Mouse (Mus musculus) stomach, embryonic 16.5 days (tissue): Measurements from ENCODE around the gene Slc36a1. TPM values are rescaled to one million over a fixed set of nuclear protein-coding genes. Genes with fewer than 3 reads are reported as not detected.

Experiments used
- ATAC-seq: fragments of 200-750 bp; cut with Nextera tagmentation; 2 replicates; pipeline ENCODE4 v1.8.0; 2017; ENCODE audit warnings: moderate number of reproducible peaks, moderate TSS enrichment; ENCODE audit not compliant: insufficient read depth, low FRiP score
- H3K27ac ChIP-seq: fragments of 300-500 bp; sonication (generic); 2 replicates; pipeline ENCODE4 v1.5.1; 2014; ENCODE audit warnings: low read length
- H3K27me3 ChIP-seq: fragments of 300-500 bp; sonication (generic); 2 replicates; pipeline ENCODE4 v1.6.1; 2014; ENCODE audit warnings: low read length, control low read depth, mixed read lengths; ENCODE audit not compliant: control insufficient read depth, insufficient read depth
- H3K36me3 ChIP-seq: fragments of 300-500 bp; sonication (generic); 2 replicates; pipeline ENCODE4 v1.6.1; 2014; ENCODE audit warnings: low read length; ENCODE audit not compliant: control insufficient read depth, insufficient read depth
- H3K4me1 ChIP-seq: fragments of 300-500 bp; sonication (generic); 2 replicates; pipeline ENCODE4 v1.6.1; 2014; ENCODE audit warnings: low read length, control low read depth, mixed read lengths; ENCODE audit not compliant: control insufficient read depth, insufficient read depth
- H3K4me2 ChIP-seq: fragments of 300-500 bp; sonication (generic); 2 replicates; pipeline ENCODE4 v1.6.1; 2014; ENCODE audit warnings: low read depth, low read length, mixed read lengths
- H3K4me3 ChIP-seq: fragments of 300-500 bp; sonication (generic); replicated peaks from 2 replicates; pipeline ENCODE4 v1.5.1; 2014; ENCODE audit warnings: mild to moderate bottlenecking, low read length
- H3K9ac ChIP-seq: fragments of 300-500 bp; sonication (generic); 2 replicates; pipeline ENCODE4 v1.6.1; 2014; ENCODE audit warnings: low read length
- H3K9me3 ChIP-seq: fragments of 300-500 bp; sonication (generic); replicated peaks from 2 replicates; pipeline ENCODE4 v1.6.1; 2016; ENCODE audit warnings: low read length, control low read depth; ENCODE audit not compliant: control insufficient read depth
- WGBS: fragments of 180-500 bp; shearing (Covaris S2); extraction: QIAGEN DNeasy Blood & Tissue Kit; methylation state at CpG from one replicate; pipeline ENCODE4 v1.1.7; 2014; 5-methylcytosine and 5-hydroxymethylcytosine counted together
- polyA plus RNA-seq: library from polyadenylated mRNA; unstranded; fragments of >200 nt; fragmentation: Nextera tagmentation; extraction: Ambion mirVana; gene quantifications from 2 replicates; pipeline ENCODE4 v1.2.1, GENCODE M21; 2015

Slc36a1 gene
- 1.9 and 2.3 TPM in 2 replicates for polyA plus RNA-seq

- Histone ChIP-seq H3K36me3 (no peaks in the 10 kb centered on the region), H3K4me3 (peak within 1 kb of the TSS; percentile 86), H3K4me2 (peak within 1 kb of the TSS; percentile 98), H3K4me1 (peaks cover 4% of the 10 kb centered on the region), H3K27me3 (no peaks in the 10 kb centered on the region), H3K9me3 (no peaks in the 10 kb centered on the region), H3K27ac (no peak within 1 kb of the TSS), H3K9ac (peak within 1 kb of the TSS; percentile 78)
- peak; percentile 92 for ATAC-seq
- under 1% methylated on average over 31 of the region's 31 CpGs for WGBS
Measured at GRCm38 (mm10) chr11:55204159-55204596, at the start of gene Slc36a1. Slc36a1 (plus strand) TSS chr11:55204350.

- Histone ChIP-seq H3K9me3 (no peaks in the 10 kb centered on the region), H3K9ac (no peak overlapping the region), H3K4me3 (no peak overlapping the region), H3K27ac (no peak overlapping the region), H3K4me1 (no peaks in the 10 kb centered on the region), H3K4me2 (no peak overlapping the region), H3K36me3 (no peaks in the 10 kb centered on the region), H3K27me3 (no peaks in the 10 kb centered on the region)
- 45% methylated on average over 3 of the region's 3 CpGs for WGBS
- no peak for ATAC-seq
Measured at GRCm38 (mm10) chr11:55154398-55155069, 49.6 kb upstream of the Slc36a1 start.

GRCm38 (mm10) chr11:55155070-55155421 is 49.1 kb upstream of the Slc36a1 start:
- WGBS, result 67% methylated on average over 6 of the region's 6 CpGs
- no peaks in the 10 kb centered on the region for H3K9me3 ChIP-seq
- no peak overlapping the region for H3K27ac ChIP-seq

GRCm38 (mm10) chr11:55158785-55159359 is 45.3 kb upstream of the Slc36a1 start:
- H3K4me3 ChIP-seq, result no peak overlapping the region
- no peaks in the 10 kb centered on the region for H3K4me1 ChIP-seq
- no peak overlapping the region for H3K4me2 ChIP-seq
- H3K27ac ChIP-seq, result no peak overlapping the region
- no peak overlapping the region for H3K9ac ChIP-seq
- ATAC-seq, result peak; percentile 47; the same call in 1 of the 2 replicates
- no peaks in the 10 kb centered on the region for H3K27me3 ChIP-seq
- 51% methylated on average over 13 of the region's 13 CpGs for WGBS
- no peaks in the 10 kb centered on the region for H3K9me3 ChIP-seq
- H3K36me3 ChIP-seq, result no peaks in the 10 kb centered on the region

More at GRCm38 (mm10) chr11:55155070-55155421, 49.1 kb upstream of the Slc36a1 start:
- no peaks in the 10 kb centered on the region for H3K36me3 ChIP-seq
- no peak overlapping the region for H3K4me2 ChIP-seq
- H3K4me3 ChIP-seq, result no peak overlapping the region
- H3K27me3 ChIP-seq, result no peaks in the 10 kb centered on the region
- H3K4me1 ChIP-seq, result no peaks in the 10 kb centered on the region
- H3K9ac ChIP-seq, result no peak overlapping the region
- no peak for ATAC-seq

GRCm38 (mm10) chr11:55162670-55163069 is 41.5 kb upstream of the Slc36a1 start:
- ATAC-seq, result no peak
- 48% methylated on average over 9 of the region's 9 CpGs for WGBS
- Histone ChIP-seq H3K9me3 (no peaks in the 10 kb centered on the region), H3K4me2 (no peak overlapping the region), H3K4me3 (no peak overlapping the region), H3K4me1 (no peaks in the 10 kb centered on the region), H3K36me3 (no peaks in the 10 kb centered on the region), H3K27ac (no peak overlapping the region), H3K27me3 (no peaks in the 10 kb centered on the region), H3K9ac (no peak overlapping the region)

- no peaks in the 10 kb centered on the region for H3K36me3 ChIP-seq
Measured at GRCm38 (mm10) chr11:55164723-55165122, 39.4 kb upstream of the Slc36a1 start.

GRCm38 (mm10) chr11:55165748-55166147 is 38.4 kb upstream of the Slc36a1 start:
- no peak overlapping the region for H3K4me3 ChIP-seq
- H3K27me3 ChIP-seq, result no peaks in the 10 kb centered on the region
- 88% methylated on average over 7 of the region's 7 CpGs for WGBS
- no peaks in the 10 kb centered on the region for H3K36me3 ChIP-seq
- no peak overlapping the region for H3K9ac ChIP-seq
- H3K4me2 ChIP-seq, result no peak overlapping the region
- no peak for ATAC-seq
- H3K9me3 ChIP-seq, result no peaks in the 10 kb centered on the region
- H3K27ac ChIP-seq, result no peak overlapping the region
- no peaks in the 10 kb centered on the region for H3K4me1 ChIP-seq

More at GRCm38 (mm10) chr11:55164723-55165122, 39.4 kb upstream of the Slc36a1 start:
- Histone ChIP-seq H3K9ac (no peak overlapping the region), H3K9me3 (no peaks in the 10 kb centered on the region), H3K4me1 (no peaks in the 10 kb centered on the region), H3K4me3 (no peak overlapping the region), H3K4me2 (no peak overlapping the region), H3K27me3 (no peaks in the 10 kb centered on the region), H3K27ac (no peak overlapping the region)
- WGBS, result 47% methylated on average over 3 of the region's 3 CpGs
- no peak for ATAC-seq

GRCm38 (mm10) chr11:55168504-55168903 is 35.6 kb upstream of the Slc36a1 start:
- Histone ChIP-seq H3K4me1 (no peaks in the 10 kb centered on the region), H3K36me3 (no peaks in the 10 kb centered on the region), H3K27ac (no peak overlapping the region), H3K9ac (no peak overlapping the region), H3K9me3 (no peaks in the 10 kb centered on the region), H3K4me2 (no peak overlapping the region), H3K4me3 (no peak overlapping the region), H3K27me3 (no peaks in the 10 kb centered on the region)
- 83% methylated on average over 4 of the region's 4 CpGs for WGBS
- no peak for ATAC-seq

GRCm38 (mm10) chr11:55168914-55169313 is 35.2 kb upstream of the Slc36a1 start:
- no peak for ATAC-seq
- H3K36me3 ChIP-seq, result no peaks in the 10 kb centered on the region
- H3K9me3 ChIP-seq, result no peaks in the 10 kb centered on the region
- H3K4me2 ChIP-seq, result no peak overlapping the region
- no peaks in the 10 kb centered on the region for H3K4me1 ChIP-seq
- no peak overlapping the region for H3K27ac ChIP-seq
- 73% methylated on average over 6 of the region's 6 CpGs for WGBS
- no peak overlapping the region for H3K4me3 ChIP-seq
- H3K9ac ChIP-seq, result no peak overlapping the region
- no peaks in the 10 kb centered on the region for H3K27me3 ChIP-seq
